Mouse (Mus musculus): ENCODE measurements around the gene Spem2. TPM values are rescaled to one million over a fixed set of nuclear protein-coding genes. Genes with fewer than 3 reads are reported as not detected.

The Spem2 gene
- polyA plus RNA-seq, 1 experiment from 2014 or later: not detected

- no peaks in the 10 kb centered on the region for H3K27me3 ChIP-seq
- H3K4me1 ChIP-seq: peaks cover 37% of the 10 kb centered on the region
- H3K9ac ChIP-seq: no peak overlapping the region
- WGBS: 89% methylated on average over 9 of the region's 9 CpGs
- H3K36me3 ChIP-seq: peaks cover 52% of the 10 kb centered on the region
- H3K27ac ChIP-seq: peak overlapping the region; percentile 56; the same call in 1 of the 2 replicates
- H3K9me3 ChIP-seq (replicated peaks): no peaks in the 10 kb centered on the region
- no peak overlapping the region for H3K4me2 ChIP-seq
- no peak overlapping the region for H3K4me3 ChIP-seq (replicated peaks)
- ATAC-seq (replicated peaks; ENCODE audit: low FRiP score): no peak
These were observed 30.9 kb upstream of the Spem2 start for GRCm38 (mm10) chr11:69849128-69849527.

GRCm38 (mm10) chr11:69848021-69848420 is 29.8 kb upstream of the Spem2 start:
- WGBS: 94% methylated on average over 6 of the region's 6 CpGs
- ATAC-seq (replicated peaks; ENCODE audit: low FRiP score): no peak
- H3K4me3 ChIP-seq (replicated peaks): peak overlapping the region; percentile 78; the same call in 1 of the 2 replicates
- peaks cover 52% of the 10 kb centered on the region for H3K36me3 ChIP-seq
- no peaks in the 10 kb centered on the region for H3K9me3 ChIP-seq (replicated peaks)
- peaks cover 32% of the 10 kb centered on the region for H3K4me1 ChIP-seq
- no peak overlapping the region for H3K27ac ChIP-seq
- no peak overlapping the region for H3K9ac ChIP-seq
- H3K27me3 ChIP-seq: no peaks in the 10 kb centered on the region
- peak overlapping the region; percentile 88; the same call in 1 of the 2 replicates for H3K4me2 ChIP-seq

- no peaks in the 10 kb centered on the region for H3K9me3 ChIP-seq (replicated peaks)
- H3K9ac ChIP-seq: peak overlapping the region; percentile 83
- H3K27me3 ChIP-seq: no peaks in the 10 kb centered on the region
- H3K27ac ChIP-seq: peak overlapping the region; percentile 99
- H3K4me2 ChIP-seq: peak overlapping the region; percentile 88
- H3K4me3 ChIP-seq (replicated peaks): peak overlapping the region; percentile 78
- peaks cover 30% of the 10 kb centered on the region for H3K4me1 ChIP-seq
- peaks cover 44% of the 10 kb centered on the region for H3K36me3 ChIP-seq
- 9% methylated on average over 37 of the region's 37 CpGs for WGBS
- peak; percentile 70 for ATAC-seq (replicated peaks; ENCODE audit: low FRiP score)
These were observed 28.7 kb upstream of the Spem2 start for GRCm38 (mm10) chr11:69846738-69847688.

- 1% methylated on average over 38 of the region's 38 CpGs for WGBS
- H3K36me3 ChIP-seq: peaks cover 36% of the 10 kb centered on the region
- peak within 1 kb of the TSS; percentile 88 for H3K4me2 ChIP-seq
- H3K9ac ChIP-seq: peak within 1 kb of the TSS; percentile 83
- peaks cover 30% of the 10 kb centered on the region for H3K4me1 ChIP-seq
- no peaks in the 10 kb centered on the region for H3K9me3 ChIP-seq (replicated peaks)
- peak; percentile 92 for ATAC-seq (replicated peaks; ENCODE audit: low FRiP score)
- H3K27ac ChIP-seq: peak within 1 kb of the TSS; percentile 99
- peak within 1 kb of the TSS; percentile 78 for H3K4me3 ChIP-seq (replicated peaks)
- no peaks in the 10 kb centered on the region for H3K27me3 ChIP-seq
These were observed 28.0 kb upstream of the Spem2 start, which contains the start of gene Plscr3 for GRCm38 (mm10) chr11:69846198-69846680. Gene Plscr3 (plus strand): TSS chr11:69846376.

- 2% methylated on average over 7 of the region's 7 CpGs for WGBS
- Histone ChIP-seq H3K4me1 (peaks cover 46% of the 10 kb centered on the region), H3K27me3 (peaks cover 17% of the 10 kb centered on the region), H3K9me3 (replicated peaks) (no peaks in the 10 kb centered on the region), H3K4me3 (replicated peaks) (peak overlapping the region; percentile 74), H3K9ac (peak overlapping the region; percentile 61), H3K36me3 (0 out of 2 replicates have a peak, but pooled peaks cover 7% of the 10 kb centered on the region), H3K4me2 (peak overlapping the region; percentile 97), H3K27ac (peak overlapping the region; percentile 90)
- ATAC-seq (replicated peaks; ENCODE audit: low FRiP score): no peak
These were observed 20.4 kb upstream of the Spem2 start for GRCm38 (mm10) chr11:69838714-69839104.

GRCm38 (mm10) chr11:69837952-69838713 is 19.9 kb upstream of the Spem2 start, which contains the start of gene Tmem256:
Gene Tmem256 (plus strand): TSS chr11:69838514.
- Histone ChIP-seq H3K4me2 (peak within 1 kb of the TSS; percentile 97), H3K27ac (peak within 1 kb of the TSS; percentile 90), H3K4me3 (replicated peaks) (peak within 1 kb of the TSS; percentile 74), H3K9ac (peak within 1 kb of the TSS; percentile 77), H3K36me3 (0 out of 2 replicates have a peak, but pooled peaks cover 9% of the 10 kb centered on the region), H3K27me3 (peaks cover 18% of the 10 kb centered on the region), H3K9me3 (replicated peaks) (no peaks in the 10 kb centered on the region), H3K4me1 (peaks cover 48% of the 10 kb centered on the region)
- ATAC-seq (replicated peaks; ENCODE audit: low FRiP score): peak; percentile 93
- under 1% methylated on average over 34 of the region's 34 CpGs for WGBS

GRCm38 (mm10) chr11:69837604-69837951 is 19.3 kb upstream of the Spem2 start, which contains the start of gene Nlgn2:
Gene Nlgn2 (minus strand): TSS chr11:69837784.
- Histone ChIP-seq H3K4me1 (peaks cover 48% of the 10 kb centered on the region), H3K4me2 (peak within 1 kb of the TSS; percentile 97), H3K27me3 (peaks cover 18% of the 10 kb centered on the region), H3K9ac (peak within 1 kb of the TSS; percentile 77), H3K9me3 (replicated peaks) (no peaks in the 10 kb centered on the region), H3K4me3 (replicated peaks) (peak within 1 kb of the TSS; percentile 74), H3K36me3 (peaks cover 15% of the 10 kb centered on the region; the same call in 1 of the 2 replicates), H3K27ac (peak within 1 kb of the TSS; percentile 90)
- ATAC-seq (replicated peaks; ENCODE audit: low FRiP score): no peak; the same call in 1 of the 2 replicates
- under 1% methylated on average over 31 of the region's 32 CpGs for WGBS

GRCm38 (mm10) chr11:69836703-69837576 is 18.7 kb upstream of the Spem2 start:
- H3K36me3 ChIP-seq: peaks cover 21% of the 10 kb centered on the region; the same call in 1 of the 2 replicates

GRCm38 (mm10) chr11:69835966-69836335 is 17.7 kb upstream of the Spem2 start:
- peaks cover 48% of the 10 kb centered on the region for H3K4me1 ChIP-seq
- H3K9me3 ChIP-seq (replicated peaks): no peaks in the 10 kb centered on the region
- H3K4me3 ChIP-seq (replicated peaks): peak overlapping the region; percentile 74
- H3K4me2 ChIP-seq: peak overlapping the region; percentile 97
- 6% methylated on average over 4 of the region's 4 CpGs for WGBS
- H3K27ac ChIP-seq: no peak overlapping the region
- peaks cover 18% of the 10 kb centered on the region for H3K27me3 ChIP-seq
- H3K36me3 ChIP-seq: peaks cover 25% of the 10 kb centered on the region; the same call in 1 of the 2 replicates
- H3K9ac ChIP-seq: no peak overlapping the region
- no peak for ATAC-seq (replicated peaks; ENCODE audit: low FRiP score)

More at GRCm38 (mm10) chr11:69836703-69837576, 18.7 kb upstream of the Spem2 start:
- Histone ChIP-seq H3K4me2 (peak overlapping the region; percentile 97), H3K27me3 (peaks cover 18% of the 10 kb centered on the region), H3K27ac (peak overlapping the region; percentile 90), H3K9me3 (replicated peaks) (no peaks in the 10 kb centered on the region), H3K9ac (peak overlapping the region; percentile 77), H3K4me1 (peaks cover 48% of the 10 kb centered on the region), H3K4me3 (replicated peaks) (peak overlapping the region; percentile 74)
- peak; percentile 1 for ATAC-seq (replicated peaks; ENCODE audit: low FRiP score)
- WGBS: under 1% methylated on average over 46 of the region's 52 CpGs

GRCm38 (mm10) chr11:69835326-69835965 is 17.2 kb upstream of the Spem2 start:
- Histone ChIP-seq H3K4me2 (peak overlapping the region; percentile 97), H3K27ac (no peak overlapping the region), H3K4me1 (peaks cover 48% of the 10 kb centered on the region), H3K9me3 (replicated peaks) (no peaks in the 10 kb centered on the region), H3K36me3 (peaks cover 29% of the 10 kb centered on the region; the same call in 1 of the 2 replicates), H3K4me3 (replicated peaks) (peak overlapping the region; percentile 74), H3K27me3 (peaks cover 18% of the 10 kb centered on the region), H3K9ac (0 out of 2 replicates have a peak overlapping the region, but pooled peaks have one; percentile 3)
- ATAC-seq (replicated peaks; ENCODE audit: low FRiP score): no peak
- 10% methylated on average over 9 of the region's 9 CpGs for WGBS
